Mouse (Mus musculus) bone marrow macrophage, adult 2 months (primary cell): Measurements from ENCODE around the gene Mapk3.
A peak's percentile ranks its signal among the peaks of the same experiment; 100 is the strongest.

Source experiments
- CTCF ChIP-seq: IDR thresholded peaks from 2 replicates; pipeline ENCODE4 v1.5.1; 2012; ENCODE audit warnings: low read depth, mild to moderate bottlenecking, low read length, moderate library complexity
- POLR2A ChIP-seq: IDR thresholded peaks from 2 replicates; pipeline ENCODE4 v1.6.1; 2012; ENCODE audit warnings: mild to moderate bottlenecking, low read depth, low read length, borderline replicate concordance

DNA sequence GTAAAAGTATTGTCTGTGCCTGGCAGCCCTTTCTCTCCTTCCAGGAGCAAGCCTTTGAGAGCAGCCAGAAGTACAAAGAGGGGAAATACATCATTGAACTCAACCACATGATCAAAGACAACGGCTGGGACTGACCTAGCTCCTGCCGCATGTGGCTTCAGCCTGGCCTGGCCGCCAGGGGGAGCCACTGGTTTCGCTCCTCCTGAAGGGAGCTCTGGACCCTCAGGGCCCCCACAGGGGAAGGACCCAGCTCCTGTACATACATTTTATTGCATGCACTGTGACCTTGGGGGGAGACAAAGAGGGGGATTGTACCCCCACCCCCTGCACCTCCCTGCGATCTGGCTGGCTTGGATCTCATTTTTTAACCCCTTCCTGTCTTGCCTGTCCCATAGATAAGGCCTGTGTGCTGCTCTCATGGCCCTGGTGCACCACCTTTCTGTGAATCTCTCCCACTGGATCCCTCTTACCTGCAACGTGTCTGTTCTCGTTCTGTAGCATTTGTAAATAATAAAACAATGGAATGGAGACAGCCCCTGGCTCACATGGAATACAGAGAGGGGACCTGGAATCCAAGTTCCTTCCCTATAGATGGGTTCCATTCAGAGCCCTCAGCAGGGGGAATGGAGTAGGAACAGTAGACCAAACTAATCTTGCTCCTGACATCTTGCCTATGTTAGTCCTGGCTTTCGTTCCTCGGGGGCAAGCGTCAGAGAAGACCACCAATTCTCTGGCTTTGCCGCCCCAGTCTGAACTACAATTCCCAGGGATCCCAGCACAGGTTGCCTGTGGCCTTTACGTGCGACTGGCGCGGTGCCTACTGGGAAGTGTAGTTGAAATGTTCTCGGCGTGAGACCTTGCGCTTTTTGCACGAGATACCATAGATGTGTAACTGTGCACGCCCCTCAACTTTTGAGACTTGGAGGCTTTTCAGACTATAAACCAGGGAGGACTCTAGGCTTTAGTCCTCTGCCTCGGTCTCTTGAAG, 20.9 kb downstream of the Mapk3 start:
- TF ChIP-seq CTCF (peak; percentile 99), POLR2A (no peak)
